Mouse (Mus musculus) embryonic facial prominence, embryonic 13.5 days (tissue): Measurements from ENCODE around the gene Gng8. TPM values are rescaled to one million over a fixed set of nuclear protein-coding genes. Genes with fewer than 3 reads are reported as not detected.
A peak's percentile ranks its signal among the peaks of the same experiment; 100 is the strongest.

Experiments used
- ATAC-seq: fragments of 200-750 bp; cut with Nextera tagmentation; 2 replicates; pipeline ENCODE4 v1.8.0; 2017; ENCODE audit warnings: low read depth; ENCODE audit not compliant: insufficient number of reproducible peaks, insufficient read depth, low FRiP score, low TSS enrichment
- H3K27ac ChIP-seq: fragments of 300-500 bp; sonication (generic); 2 replicates; pipeline ENCODE4 v1.5.1; 2015; ENCODE audit warnings: moderate library complexity, mild to moderate bottlenecking, inconsistent platforms
- H3K27me3 ChIP-seq: fragments of 300-500 bp; sonication (generic); 2 replicates; pipeline ENCODE4 v1.6.1; 2015; ENCODE audit warnings: mild to moderate bottlenecking, inconsistent platforms
- H3K36me3 ChIP-seq: fragments of 300-500 bp; sonication (generic); 2 replicates; pipeline ENCODE4 v1.6.1; 2015; ENCODE audit warnings: mild to moderate bottlenecking, inconsistent platforms
- H3K4me1 ChIP-seq: fragments of 300-500 bp; sonication (generic); 2 replicates; pipeline ENCODE4 v1.6.1; 2015; ENCODE audit warnings: inconsistent platforms
- H3K4me2 ChIP-seq: fragments of 300-500 bp; sonication (generic); 2 replicates; pipeline ENCODE4 v1.6.1; 2015; ENCODE audit warnings: moderate library complexity, mild to moderate bottlenecking, inconsistent platforms
- H3K4me3 ChIP-seq: fragments of 300-500 bp; sonication (generic); 2 replicates; pipeline ENCODE4 v1.5.1; 2015; ENCODE audit warnings: mild to moderate bottlenecking, inconsistent platforms
- H3K9ac ChIP-seq: fragments of 300-500 bp; sonication (generic); 2 replicates; pipeline ENCODE4 v1.6.1; 2015; ENCODE audit warnings: mild to moderate bottlenecking, inconsistent platforms
- H3K9me3 ChIP-seq: fragments of 300-500 bp; sonication (generic); 2 replicates; pipeline ENCODE4 v1.6.1; 2016; ENCODE audit warnings: inconsistent platforms
- WGBS: fragments of 180-500 bp; shearing (Covaris S2); methylation state at CpG from one replicate; pipeline ENCODE4 v1.1.7; 2015; ENCODE audit warnings: mixed read lengths; 5-methylcytosine and 5-hydroxymethylcytosine counted together
- polyA plus RNA-seq: library from polyadenylated mRNA; unstranded; fragments of >200 nt; fragmentation: Nextera tagmentation; extraction: Ambion mirVana; gene quantifications from 2 replicates; pipeline ENCODE4 v1.2.1, GENCODE M21; 2015

The Gng8 gene
- polyA plus RNA-seq, 1 experiment from 2014 or later: 19.9 TPM

DNA sequence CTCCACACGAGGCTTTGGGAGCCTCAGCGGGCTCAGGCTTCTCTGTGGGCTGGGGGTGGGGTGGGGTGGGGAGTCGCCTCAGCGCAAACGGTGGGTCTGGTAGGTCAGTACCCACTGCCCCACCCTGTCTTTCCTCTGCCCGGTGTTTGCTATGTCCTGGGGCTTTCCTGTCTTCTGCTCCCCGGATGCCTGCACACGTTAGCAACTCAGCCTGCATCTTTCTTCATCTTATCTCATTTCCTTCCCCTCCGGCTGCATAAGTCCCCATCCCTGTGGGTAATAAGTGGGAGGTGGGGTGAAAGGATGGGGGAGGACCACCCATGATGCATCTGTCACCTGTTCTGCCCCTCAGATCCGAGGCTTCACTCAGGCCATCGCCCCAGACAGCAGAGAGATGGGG is 16.8 kb downstream of the Gng8 start:
- Histone ChIP-seq H3K27ac (no peak overlapping the region), H3K4me2 (no peak overlapping the region), H3K4me1 (peaks cover 44% of the 10 kb centered on the region), H3K9me3 (no peaks in the 10 kb centered on the region), H3K36me3 (no peaks in the 10 kb centered on the region), H3K27me3 (no peaks in the 10 kb centered on the region), H3K4me3 (no peak overlapping the region), H3K9ac (peak overlapping the region; percentile 32; the same call in 1 of the 2 replicates)
- 45% methylated on average over 11 of the region's 11 CpGs for WGBS
- ATAC-seq: no peak

DNA sequence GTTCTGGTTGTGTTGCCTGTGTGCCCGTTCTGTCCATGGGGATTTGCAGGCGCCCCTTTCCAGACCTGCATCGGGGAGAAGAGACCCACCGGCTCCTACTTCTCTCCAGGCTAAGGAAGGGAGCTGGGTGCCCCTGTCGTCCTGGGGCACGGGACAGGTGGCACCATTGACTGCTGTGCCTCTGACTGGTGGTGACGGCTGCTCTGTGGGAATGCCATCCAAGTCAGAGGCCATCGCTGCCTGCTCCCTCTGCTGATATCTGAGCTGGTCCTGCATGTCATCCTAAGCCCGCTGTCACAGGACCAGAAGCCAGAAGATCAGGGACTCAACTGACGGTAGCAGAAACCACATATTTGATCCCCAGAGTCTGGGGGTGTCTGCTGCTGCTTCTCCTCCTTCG is 17.3 kb downstream of the Gng8 start:
- no peaks in the 10 kb centered on the region for H3K36me3 ChIP-seq
- peaks cover 47% of the 10 kb centered on the region for H3K4me1 ChIP-seq
- WGBS: 62% methylated on average over 11 of the region's 11 CpGs
- H3K27me3 ChIP-seq: no peaks in the 10 kb centered on the region
- no peak overlapping the region for H3K4me3 ChIP-seq
- no peak overlapping the region for H3K4me2 ChIP-seq
- peak overlapping the region; percentile 32; the same call in 1 of the 2 replicates for H3K9ac ChIP-seq
- ATAC-seq: no peak
- H3K27ac ChIP-seq: no peak overlapping the region
- no peaks in the 10 kb centered on the region for H3K9me3 ChIP-seq

DNA sequence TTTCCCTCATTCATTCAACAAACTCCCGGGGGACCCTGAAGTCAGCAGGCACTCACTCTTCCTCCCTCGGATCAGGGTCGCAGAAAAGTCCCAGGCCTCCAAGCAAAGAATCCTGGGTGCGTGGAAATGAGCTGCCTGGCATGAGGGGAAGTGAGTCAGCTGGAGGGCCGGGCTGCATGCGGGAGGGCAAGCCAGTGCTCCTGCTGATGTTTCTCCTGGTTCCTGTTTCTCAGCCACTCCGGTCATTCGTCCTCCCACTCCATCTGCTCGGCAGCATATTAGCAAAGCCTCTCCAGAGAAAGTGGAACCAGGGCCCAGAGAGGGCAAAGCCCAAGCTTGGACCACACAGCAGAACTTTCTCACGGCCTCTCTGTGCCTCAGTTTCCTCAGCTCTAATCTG is 18.3 kb downstream of the Gng8 start:
- Histone ChIP-seq H3K9me3 (no peaks in the 10 kb centered on the region), H3K4me1 (peaks cover 44% of the 10 kb centered on the region), H3K36me3 (peaks cover 8% of the 10 kb centered on the region), H3K27ac (no peak overlapping the region), H3K9ac (0 out of 2 replicates have a peak overlapping the region, but pooled peaks have one; percentile 41), H3K27me3 (no peaks in the 10 kb centered on the region), H3K4me2 (no peak overlapping the region), H3K4me3 (no peak overlapping the region)
- ATAC-seq: no peak
- 44% methylated on average over 10 of the region's 10 CpGs for WGBS

DNA sequence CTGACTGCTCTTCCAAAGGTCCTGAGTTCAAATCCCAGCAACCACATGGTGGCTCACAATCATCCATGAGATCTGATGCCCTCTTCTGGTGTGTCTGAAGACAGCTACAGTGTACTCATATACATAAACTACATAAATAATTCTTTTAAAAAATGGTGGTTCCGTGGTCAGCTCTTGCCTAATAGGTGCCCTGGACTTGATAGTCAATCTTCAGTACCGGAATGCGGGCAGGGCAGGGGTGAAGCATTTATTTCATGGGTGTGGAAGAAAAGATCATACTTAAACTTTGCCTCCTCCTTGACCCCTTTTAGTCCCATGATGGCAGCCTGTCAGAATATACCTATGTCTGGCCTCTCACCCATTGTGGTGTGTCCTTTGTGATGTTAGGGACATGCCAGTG is 20.3 kb downstream of the Gng8 start:
- 91% methylated on average over 3 of the region's 3 CpGs for WGBS
- H3K4me3 ChIP-seq: no peak overlapping the region
- no peaks in the 10 kb centered on the region for H3K9me3 ChIP-seq
- peaks cover 27% of the 10 kb centered on the region for H3K4me1 ChIP-seq
- no peaks in the 10 kb centered on the region for H3K27me3 ChIP-seq
- no peak for ATAC-seq
- no peak overlapping the region for H3K27ac ChIP-seq
- no peak overlapping the region for H3K4me2 ChIP-seq
- no peak overlapping the region; the same call in 1 of the 2 replicates for H3K9ac ChIP-seq
- peaks cover 28% of the 10 kb centered on the region for H3K36me3 ChIP-seq

DNA sequence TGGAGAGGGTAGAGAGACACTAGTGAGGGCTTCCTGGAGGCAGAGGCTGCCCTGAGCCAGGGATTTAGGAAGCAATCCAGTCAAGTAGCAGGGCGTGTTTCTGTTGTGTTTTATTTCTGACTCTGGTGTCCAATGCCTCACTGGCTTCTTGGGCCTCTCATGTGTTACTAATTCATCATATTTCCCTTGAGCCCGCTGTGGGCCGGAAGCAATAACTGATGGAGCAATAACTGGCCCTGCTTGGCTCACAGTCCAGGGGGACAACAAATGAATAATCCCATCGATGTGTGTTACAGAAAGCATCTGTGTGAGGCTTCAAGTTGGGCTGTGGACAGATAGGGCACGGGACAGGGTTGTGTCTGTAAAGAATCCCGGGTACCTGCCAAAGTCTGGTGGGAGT is 20.8 kb downstream of the Gng8 start:
- Histone ChIP-seq H3K27me3 (no peaks in the 10 kb centered on the region), H3K4me2 (no peak overlapping the region), H3K4me3 (no peak overlapping the region), H3K4me1 (peaks cover 26% of the 10 kb centered on the region), H3K36me3 (peaks cover 32% of the 10 kb centered on the region), H3K9me3 (no peaks in the 10 kb centered on the region), H3K9ac (no peak overlapping the region; the same call in 1 of the 2 replicates), H3K27ac (no peak overlapping the region; the same call in 1 of the 2 replicates)
- WGBS: 62% methylated on average over 6 of the region's 6 CpGs
- ATAC-seq: no peak

DNA sequence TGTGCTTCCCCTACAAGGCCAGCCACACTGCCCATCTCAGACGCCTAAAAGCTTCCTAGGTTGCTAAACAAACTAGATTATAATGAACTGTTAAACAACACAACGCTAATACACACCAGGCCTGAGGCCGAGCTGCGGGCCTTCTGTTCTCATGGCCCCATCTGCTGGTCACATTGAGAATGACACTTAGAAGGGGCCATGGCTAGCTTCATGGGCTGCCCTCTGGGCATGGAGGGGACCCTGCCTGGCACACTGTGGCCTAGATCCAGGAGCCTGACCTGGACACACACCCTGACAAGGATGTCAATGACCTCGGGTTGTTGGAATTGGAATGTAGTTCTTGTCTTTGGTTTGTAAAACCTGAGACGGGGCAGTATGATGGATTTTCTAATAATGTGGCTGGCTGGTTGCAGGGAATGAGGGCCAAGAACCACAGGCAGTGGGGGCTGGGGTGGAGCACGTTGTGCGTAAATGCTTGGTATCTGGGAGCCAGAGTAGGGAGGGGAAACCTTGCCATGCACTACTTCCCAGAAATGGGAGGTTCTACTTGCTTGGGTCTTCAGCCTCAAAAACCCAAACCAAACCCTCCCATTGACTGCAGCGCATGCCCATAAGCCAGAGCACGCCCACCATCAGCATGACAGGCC is 22.3 kb downstream of the Gng8 start:
- 38% methylated on average over 10 of the region's 10 CpGs for WGBS
- peaks cover 48% of the 10 kb centered on the region for H3K36me3 ChIP-seq

DNA sequence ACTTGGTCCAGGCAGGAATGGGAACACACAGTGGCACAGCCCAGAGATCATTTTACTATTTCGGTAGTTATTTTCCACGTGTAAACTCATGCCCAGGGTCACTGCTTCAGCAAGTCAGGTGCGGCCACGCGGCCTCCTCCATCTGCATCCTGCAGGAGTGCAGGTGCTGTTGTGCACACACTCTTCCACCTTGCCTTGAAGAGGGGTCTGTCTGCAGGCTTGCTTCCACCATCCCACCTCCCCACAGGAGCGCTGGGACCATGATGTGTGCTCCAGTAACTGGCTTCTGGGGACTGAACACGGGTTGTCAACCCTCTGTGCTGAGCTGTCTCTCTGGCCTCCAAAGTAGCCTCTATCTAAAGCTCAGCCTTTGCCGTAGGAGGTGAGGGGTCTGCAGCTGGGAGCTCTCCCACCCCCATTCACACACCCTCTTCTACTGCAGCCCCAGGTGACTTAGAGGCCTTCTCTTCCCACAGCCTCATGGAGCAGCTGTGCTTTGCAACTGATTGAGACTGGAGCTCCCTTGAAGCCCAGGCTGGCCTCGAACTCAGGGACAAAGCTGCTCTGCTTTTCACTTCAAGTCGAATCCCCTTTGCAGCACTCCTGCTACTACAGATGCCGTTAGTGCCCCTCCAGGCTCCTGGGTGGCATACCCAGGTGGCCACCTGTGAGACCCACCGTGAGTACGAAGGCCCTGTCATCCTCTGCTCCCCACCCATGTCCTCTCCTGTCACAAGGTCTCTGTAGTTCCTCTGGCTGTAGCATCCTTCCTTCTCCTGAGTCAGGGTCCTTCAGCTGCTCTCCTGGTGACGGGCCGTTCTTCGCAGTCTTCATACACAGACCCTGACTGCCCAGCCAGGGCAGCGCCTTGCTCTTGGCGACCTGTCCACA is 23.1 kb downstream of the Gng8 start:
- 87% methylated on average over 18 of the region's 18 CpGs for WGBS
- ATAC-seq: no peak
- Histone ChIP-seq H3K36me3 (peaks cover 55% of the 10 kb centered on the region), H3K27me3 (no peaks in the 10 kb centered on the region), H3K9me3 (no peaks in the 10 kb centered on the region), H3K4me2 (no peak overlapping the region), H3K9ac (no peak overlapping the region), H3K4me3 (no peak overlapping the region), H3K27ac (no peak overlapping the region), H3K4me1 (peaks cover 24% of the 10 kb centered on the region)

More for the DNA sequence above, 22.3 kb downstream of the Gng8 start:
- Histone ChIP-seq H3K9me3 (no peaks in the 10 kb centered on the region), H3K27me3 (no peaks in the 10 kb centered on the region), H3K4me3 (no peak overlapping the region), H3K4me1 (peaks cover 22% of the 10 kb centered on the region), H3K9ac (no peak overlapping the region), H3K4me2 (no peak overlapping the region), H3K27ac (peak overlapping the region; percentile 39; the same call in 1 of the 2 replicates)
- no peak for ATAC-seq

DNA sequence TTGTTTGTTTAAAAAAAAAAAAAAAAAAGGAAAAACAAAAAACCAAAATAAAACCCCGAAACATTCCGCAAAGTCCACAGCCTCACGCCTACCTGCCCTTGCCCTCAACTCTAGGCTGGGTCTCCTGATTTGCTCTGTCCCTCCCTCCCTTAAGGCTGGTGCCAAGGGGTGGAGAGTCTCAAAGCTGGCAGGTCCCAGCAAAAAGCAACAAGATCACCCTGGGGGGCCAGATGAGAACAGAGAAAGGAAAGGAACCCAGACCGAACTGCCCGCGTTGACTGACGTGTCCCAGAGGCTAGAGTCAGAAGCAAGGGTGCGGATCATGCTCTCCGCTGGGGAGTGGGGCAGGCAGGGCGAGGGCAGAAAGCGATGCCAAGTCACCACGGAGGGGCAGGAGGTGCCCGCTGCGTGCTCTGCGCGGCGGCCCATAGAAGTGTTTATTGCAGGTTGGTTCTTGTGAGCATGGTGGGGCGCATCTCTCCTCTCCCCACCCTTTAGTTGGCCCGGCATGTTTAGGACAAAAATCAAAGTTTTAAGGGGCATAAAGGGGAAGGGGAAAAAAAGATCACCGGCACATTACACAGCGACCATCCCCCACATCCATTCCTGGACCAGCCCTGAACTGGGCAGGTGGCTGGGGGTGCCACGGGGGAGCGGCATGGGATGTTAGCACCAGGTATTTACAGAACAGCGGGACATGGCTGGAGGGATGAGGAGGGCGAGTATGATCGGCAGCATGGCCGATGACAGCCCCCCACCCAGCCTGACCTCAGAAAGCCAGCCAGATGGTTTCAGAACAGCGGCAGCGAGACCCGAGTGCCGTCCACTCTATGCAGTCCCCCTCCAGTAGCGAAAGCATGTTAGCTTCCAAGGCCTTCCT is 24.1 kb downstream of the Gng8 start:
- Histone ChIP-seq H3K4me3 (no peak overlapping the region), H3K36me3 (peaks cover 61% of the 10 kb centered on the region), H3K4me1 (peaks cover 33% of the 10 kb centered on the region), H3K27me3 (no peaks in the 10 kb centered on the region), H3K9ac (no peak overlapping the region), H3K9me3 (no peaks in the 10 kb centered on the region), H3K27ac (no peak overlapping the region), H3K4me2 (no peak overlapping the region)
- 91% methylated on average over 31 of the region's 32 CpGs for WGBS
- ATAC-seq: no peak

DNA sequence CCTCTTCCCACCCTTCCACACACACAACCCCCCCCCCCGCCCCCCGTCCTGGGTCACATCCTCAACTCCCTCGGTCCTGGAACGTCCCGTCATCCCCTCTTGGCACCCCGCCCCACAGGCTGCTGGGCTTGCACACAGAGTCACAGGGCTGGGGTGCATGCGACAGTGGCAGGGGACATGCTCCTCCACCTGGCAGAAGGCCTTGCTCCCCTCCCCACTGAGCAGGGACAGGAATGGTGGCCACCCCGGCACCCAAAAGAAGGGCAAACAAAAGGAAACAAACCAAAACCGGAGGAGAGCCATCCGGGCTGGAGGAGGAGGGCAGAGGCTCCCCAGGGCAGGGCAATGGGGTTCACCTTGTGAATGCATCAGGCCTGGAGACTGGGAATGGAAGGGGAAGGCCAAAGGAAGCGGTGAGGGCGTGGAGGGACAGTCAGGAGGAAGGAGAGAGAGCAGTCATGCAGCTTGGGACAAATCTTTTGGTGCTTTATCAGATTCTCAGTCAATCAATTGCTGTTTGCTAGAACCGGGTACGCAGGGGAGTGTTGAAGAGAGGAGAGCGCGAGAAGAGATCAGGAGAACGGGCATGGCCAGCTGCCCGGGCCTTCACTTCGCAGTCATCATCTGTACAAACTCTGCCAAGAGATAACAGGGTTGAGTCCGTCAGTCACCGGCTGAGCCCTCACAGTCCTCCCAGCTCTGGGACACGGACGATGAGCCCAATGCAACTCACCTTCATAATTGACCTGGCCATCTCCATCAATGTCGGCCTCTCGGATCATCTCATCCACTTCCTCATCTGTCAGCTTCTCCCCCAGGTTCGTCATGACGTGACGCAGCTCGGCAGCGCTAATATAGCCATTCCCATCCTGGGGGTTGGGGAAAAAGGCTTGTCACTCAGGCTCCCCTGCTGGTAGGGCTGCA is 25.0 kb downstream of the Gng8 start:
- Histone ChIP-seq H3K9me3 (no peaks in the 10 kb centered on the region), H3K4me1 (peaks cover 42% of the 10 kb centered on the region), H3K36me3 (peaks cover 61% of the 10 kb centered on the region), H3K4me2 (no peak overlapping the region), H3K9ac (no peak overlapping the region), H3K4me3 (no peak overlapping the region), H3K27me3 (no peaks in the 10 kb centered on the region), H3K27ac (no peak overlapping the region)
- WGBS: 88% methylated on average over 30 of the region's 30 CpGs
- no peak for ATAC-seq

DNA sequence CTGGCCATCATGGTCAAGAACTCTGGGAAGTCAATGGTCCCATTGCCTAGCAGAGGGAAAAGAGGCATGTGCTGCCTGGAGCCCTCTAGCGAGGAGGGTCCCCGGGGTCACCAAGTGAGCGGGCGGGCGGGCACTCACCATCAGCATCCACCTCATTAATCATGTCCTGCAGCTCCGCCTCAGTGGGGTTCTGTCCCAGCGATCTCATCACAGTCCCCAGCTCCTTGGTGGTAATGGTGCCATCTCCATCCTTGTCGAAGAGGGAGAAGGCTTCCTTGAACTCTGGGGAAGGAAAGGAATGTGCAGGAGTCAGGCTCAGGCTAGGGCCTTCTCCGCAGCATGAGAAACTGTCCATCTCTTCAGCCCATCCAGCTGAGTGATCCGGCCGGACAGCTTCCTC is 25.9 kb downstream of the Gng8 start:
- Histone ChIP-seq H3K4me3 (no peak overlapping the region), H3K4me2 (no peak overlapping the region), H3K27ac (no peak overlapping the region), H3K4me1 (peaks cover 47% of the 10 kb centered on the region), H3K9ac (no peak overlapping the region), H3K27me3 (no peaks in the 10 kb centered on the region), H3K36me3 (peaks cover 61% of the 10 kb centered on the region), H3K9me3 (no peaks in the 10 kb centered on the region)
- ATAC-seq: no peak
- 88% methylated on average over 11 of the region's 11 CpGs for WGBS
